Mouse (Mus musculus): ENCODE measurements around the gene Lrrc4c. TPM values are rescaled to one million over a fixed set of nuclear protein-coding genes. Genes with fewer than 3 reads are reported as not detected.

Lrrc4c gene
- total and polyA plus RNA-seq, 3 experiments: not detected

GRCm38 (mm10) chr2:96282926-96283325 is 35.0 kb upstream of the Lrrc4c start:
- no peak overlapping the region for H3K4me3 ChIP-seq (replicated peaks in 1 of 3; ENCODE audit: low read depth in 2 of 3, low read length in 2 of 3, poor library complexity in 1 of 3)
- no peak for DNase-seq (ENCODE audit: extremely low read depth)
- H3K9me3 ChIP-seq (replicated peaks; ENCODE audit: low read length): peaks cover 24% of the 10 kb centered on the region
- TF ChIP-seq SMC3 (IDR thresholded peaks at IDR 0.05; ENCODE audit: low read depth, low read length) (no peak), E2F4 (IDR thresholded peaks at IDR 0.05; ENCODE audit: insufficient replicate concordance, low read depth, low read length) (no peak), CHD2 (IDR thresholded peaks at IDR 0.05; ENCODE audit: low read length) (no peak)
- H3K27me3 ChIP-seq (replicated peaks): no peaks in the 10 kb centered on the region
- in situ Hi-C loops (cut with MboI; ENCODE audit: low pct_ligation_motif_present, low pct_unique_long_range_greater_than_20kb, low sequenced_read_pairs) (no loop called here), dilution Hi-C loops (cut with MboI; ENCODE audit: extremely low pct_ligation_motif_present, extremely low pct_unique_long_range_greater_than_20kb, low sequenced_read_pairs) (no loop called here)
- no peaks in the 10 kb centered on the region for H3K79me2 ChIP-seq (replicated peaks; ENCODE audit: control insufficient read depth, extremely low read depth, insufficient read depth, poor library complexity, severe bottlenecking)
- H3K4me2 ChIP-seq (ENCODE audit: insufficient read depth, low read depth, poor library complexity, severe bottlenecking): no peak overlapping the region
- H3K27ac ChIP-seq (ENCODE audit: insufficient read depth, low read depth): no peak overlapping the region
- no peak overlapping the region for H3K9ac ChIP-seq (ENCODE audit: insufficient read depth, low read depth)
- H3K36me3 ChIP-seq (replicated peaks in 1 of 2; ENCODE audit: control insufficient read depth in 1 of 2, insufficient read depth in 1 of 2, low read length in 1 of 2): no peaks in the 10 kb centered on the region
- no peaks in the 10 kb centered on the region for H3K4me1 ChIP-seq (ENCODE audit: control insufficient read depth in 1 of 2, insufficient read depth in 2 of 2)

- Histone ChIP-seq H3K9ac (ENCODE audit: insufficient read depth, low read depth) (no peak overlapping the region), H3K79me2 (replicated peaks; ENCODE audit: control insufficient read depth, extremely low read depth, insufficient read depth, poor library complexity, severe bottlenecking) (no peaks in the 10 kb centered on the region), H3K9me3 (replicated peaks; ENCODE audit: low read length) (peaks cover 31% of the 10 kb centered on the region), H3K4me3 (replicated peaks in 1 of 3; ENCODE audit: low read depth in 2 of 3, low read length in 2 of 3, poor library complexity in 1 of 3) (no peak overlapping the region), H3K27me3 (replicated peaks) (no peaks in the 10 kb centered on the region), H3K4me2 (ENCODE audit: insufficient read depth, low read depth, poor library complexity, severe bottlenecking) (no peak overlapping the region), H3K36me3 (replicated peaks in 1 of 2; ENCODE audit: control insufficient read depth in 1 of 2, insufficient read depth in 1 of 2, low read length in 1 of 2) (no peaks in the 10 kb centered on the region), H3K27ac (ENCODE audit: insufficient read depth, low read depth) (no peak overlapping the region), H3K4me1 (ENCODE audit: control insufficient read depth in 1 of 2, insufficient read depth in 2 of 2) (no peaks in the 10 kb centered on the region)
- in situ Hi-C loops (cut with MboI; ENCODE audit: low pct_ligation_motif_present, low pct_unique_long_range_greater_than_20kb, low sequenced_read_pairs) (no loop called here), dilution Hi-C loops (cut with MboI; ENCODE audit: extremely low pct_ligation_motif_present, extremely low pct_unique_long_range_greater_than_20kb, low sequenced_read_pairs) (no loop called here)
- no peak for TF ChIP-seq EP300 (IDR thresholded peaks at IDR 0.05; ENCODE audit: low read length)
- no peak for TF ChIP-seq JUN (IDR thresholded peaks at IDR 0.05; ENCODE audit: insufficient read depth, low read depth, low read length)
- TF ChIP-seq NRF1 (IDR thresholded peaks at IDR 0.05; ENCODE audit: low read depth, low read length): no peak
- TF ChIP-seq E2F4 (IDR thresholded peaks at IDR 0.05; ENCODE audit: insufficient replicate concordance, low read depth, low read length): no peak
- no peak for TF ChIP-seq TBP (conservative IDR thresholded peaks at IDR 0.05; ENCODE audit: low read depth, low read length)
- TF ChIP-seq ETS1 (conservative IDR thresholded peaks at IDR 0.05; ENCODE audit: low read depth, low read length): no peak
- TF ChIP-seq POLR2A (IDR thresholded peaks at IDR 0.05; ENCODE audit: low read depth, low read length): no peak
- no peak for DNase-seq (ENCODE audit: extremely low read depth)
These were observed 30.5 kb upstream of the Lrrc4c start for GRCm38 (mm10) chr2:96287512-96287911.

- H3K27me3 ChIP-seq (replicated peaks): no peaks in the 10 kb centered on the region
- dilution Hi-C loops (cut with MboI; ENCODE audit: extremely low pct_ligation_motif_present, extremely low pct_unique_long_range_greater_than_20kb, low sequenced_read_pairs): no loop called here
- H3K27ac ChIP-seq (ENCODE audit: insufficient read depth, low read depth): no peak overlapping the region
- H3K9ac ChIP-seq (ENCODE audit: insufficient read depth, low read depth): no peak overlapping the region
- no peak overlapping the region for H3K4me2 ChIP-seq (ENCODE audit: insufficient read depth, low read depth, poor library complexity, severe bottlenecking)
- DNase-seq (ENCODE audit: extremely low read depth): no peak
- no peaks in the 10 kb centered on the region for H3K36me3 ChIP-seq (replicated peaks in 1 of 2; ENCODE audit: control insufficient read depth in 1 of 2, insufficient read depth in 1 of 2, low read length in 1 of 2)
- in situ Hi-C loops (cut with MboI; ENCODE audit: low pct_ligation_motif_present, low pct_unique_long_range_greater_than_20kb, low sequenced_read_pairs): no loop called here
- no peaks in the 10 kb centered on the region for H3K4me1 ChIP-seq (ENCODE audit: control insufficient read depth in 1 of 2, insufficient read depth in 2 of 2)
- no peak for TF ChIP-seq JUN (IDR thresholded peaks at IDR 0.05; ENCODE audit: insufficient read depth, low read depth, low read length)
- no peak for TF ChIP-seq MYC (IDR thresholded peaks at IDR 0.05; ENCODE audit: low read depth, low read length)
- no peak for TF ChIP-seq RAD21 (IDR thresholded peaks at IDR 0.05; ENCODE audit: low read depth, low read length)
- no peaks in the 10 kb centered on the region for H3K79me2 ChIP-seq (replicated peaks; ENCODE audit: control insufficient read depth, extremely low read depth, insufficient read depth, poor library complexity, severe bottlenecking)
- no peak overlapping the region for H3K4me3 ChIP-seq (replicated peaks in 1 of 3; ENCODE audit: low read depth in 2 of 3, low read length in 2 of 3, poor library complexity in 1 of 3)
- H3K9me3 ChIP-seq (replicated peaks; ENCODE audit: low read length): peaks cover 40% of the 10 kb centered on the region
These were observed 27.4 kb upstream of the Lrrc4c start for GRCm38 (mm10) chr2:96290541-96290940.

Data from CH12.LX (cell line).